Mouse (Mus musculus) kidney, adult 2 months (tissue): Measurements from ENCODE around the gene Gsk3a. TPM values are rescaled to one million over a fixed set of nuclear protein-coding genes. Genes with fewer than 3 reads are reported as not detected.

Source experiments
- DNase-seq: peaks from one replicate; pipeline ENCODE4 v3.0.0; 2021
- H3K27ac ChIP-seq: fragments of 200-500 bp; 2 replicates; pipeline ENCODE4 v1.5.1; 2012; ENCODE audit warnings: low read depth, low read length, control low read depth, inconsistent platforms; ENCODE audit not compliant: insufficient read depth
- H3K27me3 ChIP-seq: fragments of 200-500 bp; replicated peaks from 2 replicates; pipeline ENCODE4 v1.6.1; 2012; ENCODE audit warnings: mild to moderate bottlenecking, moderate library complexity, low read length, inconsistent platforms; ENCODE audit not compliant: control insufficient read depth, insufficient read depth
- H3K36me3 ChIP-seq: fragments of 200-500 bp; 2 replicates; pipeline ENCODE4 v1.6.1; 2012; ENCODE audit warnings: mild to moderate bottlenecking, moderate library complexity, low read length, inconsistent platforms; ENCODE audit not compliant: control insufficient read depth, insufficient read depth
- H3K4me1 ChIP-seq: fragments of 200-500 bp; 2 replicates; pipeline ENCODE4 v1.6.1; 2011; ENCODE audit warnings: low read length; ENCODE audit not compliant: control insufficient read depth, insufficient read depth
- H3K4me3 ChIP-seq: fragments of 200-500 bp; 2 replicates; pipeline ENCODE4 v1.5.1; 2011; ENCODE audit warnings: mild to moderate bottlenecking, low read depth, low read length, control low read depth; ENCODE audit not compliant: insufficient read depth
- CTCF ChIP-seq: fragments of 200-500 bp; conservative IDR thresholded peaks from 2 replicates; pipeline ENCODE4 v1.5.1; 2011; ENCODE audit warnings: low read depth, mild to moderate bottlenecking, control low read depth, low read length, moderate library complexity, mixed read lengths; ENCODE audit not compliant: insufficient read depth, insufficient read length
- POLR2A ChIP-seq: fragments of 200-500 bp; IDR thresholded peaks from one replicate; pipeline ENCODE4 v1.6.1; 2011; ENCODE audit warnings: low read depth, low read length, control low read depth
- WGBS: fragments of 180-500 bp; shearing (Covaris S2); methylation state at CpG from one replicate; pipeline ENCODE4 v1.1.7; 2018; 5-methylcytosine and 5-hydroxymethylcytosine counted together
- polyA plus RNA-seq: library from polyadenylated mRNA; depleted of rRNA; stranded (reverse); fragments of >200 nt; gene quantifications from 2 replicates; pipeline ENCODE4 v1.2.3, GENCODE M21; 2012; rRNA removed

The Gsk3a gene
- 127 and 128 TPM in 2 replicates for polyA plus RNA-seq

DNA sequence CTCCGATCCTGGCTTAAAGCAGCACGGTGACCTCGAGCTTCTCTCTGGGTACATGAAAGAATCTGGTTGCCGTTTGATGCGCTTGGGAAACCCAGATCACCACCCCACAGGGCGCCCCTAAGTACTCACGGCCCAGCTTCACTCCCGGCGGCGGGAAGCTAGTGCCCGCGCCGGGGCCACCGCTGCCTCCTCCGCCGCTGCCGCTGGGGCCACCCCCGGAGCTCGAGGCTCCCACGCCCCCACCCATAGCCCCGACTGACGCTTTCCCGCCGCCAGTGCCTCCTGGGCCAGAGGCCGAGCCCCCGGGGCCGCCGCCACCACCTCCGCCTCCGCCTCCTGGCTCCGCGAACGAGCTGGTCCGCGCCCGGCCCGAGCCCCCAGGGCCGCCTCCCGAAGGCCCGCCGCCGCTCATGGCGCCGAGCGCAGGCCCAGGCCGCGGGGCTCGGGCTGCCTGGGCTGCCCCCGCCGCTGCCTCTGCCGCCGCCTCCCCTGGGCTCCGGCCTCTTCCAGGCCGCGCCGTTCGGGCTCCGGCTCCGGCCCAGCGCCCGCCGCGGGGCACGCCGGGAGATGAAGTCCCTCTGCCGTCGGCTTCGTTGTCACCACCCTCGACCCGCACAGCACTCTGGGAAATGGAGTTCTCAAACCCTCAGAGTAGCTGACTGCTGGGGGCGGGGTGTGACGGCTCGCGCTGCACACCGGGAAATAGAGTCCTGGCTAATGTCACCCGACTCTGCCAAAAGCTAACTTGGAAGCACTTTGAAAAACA, at the start of gene Gsk3a:
Gsk3a (minus strand) TSS at position 603 of the 766 bp plus-strand sequence.
- Histone ChIP-seq H3K4me3 (peak within 1 kb of the TSS; percentile 59), H3K36me3 (no peaks in the 10 kb centered on the region), H3K4me1 (peaks cover 4% of the 10 kb centered on the region; the same call in 1 of the 2 replicates), H3K27ac (peak within 1 kb of the TSS; percentile 93), H3K27me3 (no peaks in the 10 kb centered on the region)
- TF ChIP-seq CTCF (no peak), POLR2A (no peak)
- peak; percentile 99 for DNase-seq
- WGBS: under 1% methylated on average over 64 of the region's 76 CpGs

DNA sequence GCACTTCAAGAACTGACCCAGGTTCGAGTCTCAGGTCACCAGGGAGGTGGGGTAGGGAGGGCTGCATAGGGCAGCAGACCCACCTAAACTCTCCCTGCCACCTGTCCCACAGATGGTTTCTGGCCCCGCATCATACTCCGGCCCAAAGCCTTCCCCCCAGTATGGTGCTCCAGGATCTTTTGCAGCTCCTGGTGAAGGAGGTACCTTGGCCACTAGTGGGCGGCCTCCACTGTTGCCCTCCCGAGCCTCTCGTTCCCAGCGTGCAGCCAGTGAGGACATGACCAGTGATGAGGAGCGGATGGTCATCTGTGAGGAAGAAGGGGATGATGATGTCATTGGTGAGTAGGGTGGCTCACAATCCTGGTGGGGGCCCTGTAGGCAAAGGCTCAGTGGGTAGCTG, 49.3 kb upstream of the Gsk3a start:
- H3K4me1 ChIP-seq: 0 out of 2 replicates have a peak, but pooled peaks cover 6% of the 10 kb centered on the region
- no peak overlapping the region for H3K27ac ChIP-seq
- no peaks in the 10 kb centered on the region; the same call in 1 of the 2 replicates for H3K36me3 ChIP-seq
- 79% methylated on average over 8 of the region's 8 CpGs for WGBS
- DNase-seq: no peak
- no peak overlapping the region for H3K4me3 ChIP-seq
- H3K27me3 ChIP-seq: no peaks in the 10 kb centered on the region
- no peak for TF ChIP-seq POLR2A

DNA sequence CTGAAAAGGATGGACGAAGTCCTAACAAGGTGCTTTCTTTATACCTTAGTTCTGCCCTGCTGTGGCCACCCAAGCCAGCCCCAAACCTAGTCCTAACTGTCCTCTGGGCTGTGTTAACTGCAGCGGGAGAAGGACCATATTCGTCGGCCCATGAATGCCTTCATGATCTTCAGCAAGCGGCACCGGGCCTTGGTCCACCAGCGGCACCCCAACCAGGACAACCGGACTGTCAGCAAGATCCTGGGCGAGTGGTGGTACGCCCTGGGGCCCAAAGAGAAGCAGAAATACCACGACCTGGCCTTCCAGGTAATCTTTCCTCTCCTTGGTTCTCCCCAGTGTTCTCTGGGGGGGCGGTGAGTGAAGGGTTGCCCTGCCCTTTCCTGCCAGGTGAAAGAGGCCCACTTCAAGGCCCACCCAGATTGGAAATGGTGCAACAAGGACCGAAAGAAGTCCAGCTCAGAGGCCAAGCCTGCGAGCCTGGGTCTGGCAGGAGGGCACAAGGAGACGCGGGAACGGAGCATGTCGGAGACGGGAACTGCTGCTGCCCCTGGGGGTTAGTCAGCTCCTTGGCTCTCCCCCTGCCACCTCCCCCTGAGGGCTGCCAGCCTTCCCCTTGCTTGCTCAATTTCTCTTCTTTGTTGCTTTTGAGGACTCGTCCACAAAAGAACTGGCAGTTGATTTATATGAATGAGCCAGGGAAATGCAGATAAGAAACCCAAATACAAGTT, 48.0 kb upstream of the Gsk3a start:
- H3K4me1 ChIP-seq: peaks cover 15% of the 10 kb centered on the region
- H3K27ac ChIP-seq: no peak overlapping the region
- no peaks in the 10 kb centered on the region for H3K27me3 ChIP-seq
- no peak for DNase-seq
- 92% methylated on average over 20 of the region's 20 CpGs for WGBS
- no peaks in the 10 kb centered on the region; the same call in 1 of the 2 replicates for H3K36me3 ChIP-seq
- no peak overlapping the region for H3K4me3 ChIP-seq
- TF ChIP-seq POLR2A (no peak), CTCF (no peak)

DNA sequence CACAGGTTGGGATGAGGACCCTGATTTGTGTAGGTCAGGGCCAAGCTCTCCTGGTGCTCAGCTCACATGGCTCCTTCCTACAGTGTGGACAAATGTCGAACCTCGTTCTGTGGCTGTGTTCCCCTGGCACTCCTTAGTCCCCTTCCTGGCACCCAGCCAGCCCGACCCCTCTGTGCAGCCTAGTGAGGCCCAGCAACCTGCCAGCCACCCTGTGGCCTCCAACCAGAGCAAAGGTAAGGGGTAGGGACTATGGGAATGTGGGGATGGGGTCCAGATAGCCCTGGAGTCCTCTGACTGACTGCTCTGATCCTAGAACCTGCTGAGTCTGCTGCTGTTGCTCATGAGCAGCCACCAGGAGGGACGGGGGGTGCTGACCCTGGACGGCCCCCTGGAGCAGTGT, 47.1 kb upstream of the Gsk3a start:
- TF ChIP-seq POLR2A (no peak), CTCF (no peak)
- DNase-seq: no peak
- no peak overlapping the region for H3K27ac ChIP-seq
- H3K36me3 ChIP-seq: no peaks in the 10 kb centered on the region; the same call in 1 of the 2 replicates
- peaks cover 20% of the 10 kb centered on the region for H3K4me1 ChIP-seq
- WGBS: 53% methylated on average over 5 of the region's 5 CpGs
- no peak overlapping the region for H3K4me3 ChIP-seq
- H3K27me3 ChIP-seq: no peaks in the 10 kb centered on the region

DNA sequence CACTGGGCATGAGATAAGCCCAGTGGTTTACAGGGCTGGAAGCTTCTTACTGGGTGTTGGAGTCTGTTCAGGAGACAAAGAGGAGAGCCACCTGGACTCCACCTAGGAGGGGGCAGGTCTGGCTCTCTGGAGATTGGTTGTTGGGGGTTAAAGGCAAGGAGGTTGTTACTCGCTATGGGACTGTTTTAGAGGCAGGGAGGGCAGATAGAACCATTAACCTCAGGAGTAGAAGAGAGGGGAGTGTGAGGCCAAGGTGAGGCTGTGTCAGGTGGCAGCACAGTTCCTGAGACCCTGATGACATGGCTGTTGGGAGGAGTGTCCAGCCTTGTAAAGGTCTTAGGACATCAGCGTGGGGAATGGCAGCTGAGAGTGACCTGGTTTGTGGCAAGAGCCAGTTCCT, 46.5 kb upstream of the Gsk3a start:
- Histone ChIP-seq H3K4me3 (no peak overlapping the region), H3K27me3 (no peaks in the 10 kb centered on the region), H3K4me1 (peaks cover 20% of the 10 kb centered on the region), H3K27ac (no peak overlapping the region), H3K36me3 (no peaks in the 10 kb centered on the region; the same call in 1 of the 2 replicates)
- no peak for DNase-seq
- TF ChIP-seq CTCF (no peak), POLR2A (no peak)
- WGBS: 63% methylated on average over 2 of the region's 2 CpGs

DNA sequence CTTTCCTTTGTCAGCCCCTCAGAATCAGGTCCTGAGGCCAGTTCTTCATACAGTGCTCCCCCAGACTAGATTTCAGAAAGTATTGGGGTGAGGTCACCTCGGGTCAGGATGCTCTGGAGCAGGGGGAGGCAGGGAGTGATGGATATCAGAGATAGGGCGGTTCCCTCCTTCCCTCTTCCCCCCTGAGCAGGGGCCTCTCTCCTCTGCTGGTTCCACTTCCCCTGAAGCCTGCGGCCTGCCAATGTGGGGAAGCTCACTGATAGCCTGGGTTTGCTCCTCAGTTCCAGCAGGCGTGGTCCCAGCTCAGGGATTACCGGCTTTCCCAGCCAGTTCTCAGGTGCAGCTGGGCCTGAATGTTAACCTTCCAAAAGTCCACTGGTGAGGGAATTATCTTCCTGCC, 46.0 kb upstream of the Gsk3a start:
- Histone ChIP-seq H3K27me3 (no peaks in the 10 kb centered on the region), H3K4me3 (no peak overlapping the region), H3K4me1 (peaks cover 20% of the 10 kb centered on the region), H3K27ac (no peak overlapping the region), H3K36me3 (no peaks in the 10 kb centered on the region; the same call in 1 of the 2 replicates)
- DNase-seq: no peak
- WGBS: 53% methylated on average over 5 of the region's 5 CpGs
- no peak for TF ChIP-seq CTCF
- TF ChIP-seq POLR2A: no peak

DNA sequence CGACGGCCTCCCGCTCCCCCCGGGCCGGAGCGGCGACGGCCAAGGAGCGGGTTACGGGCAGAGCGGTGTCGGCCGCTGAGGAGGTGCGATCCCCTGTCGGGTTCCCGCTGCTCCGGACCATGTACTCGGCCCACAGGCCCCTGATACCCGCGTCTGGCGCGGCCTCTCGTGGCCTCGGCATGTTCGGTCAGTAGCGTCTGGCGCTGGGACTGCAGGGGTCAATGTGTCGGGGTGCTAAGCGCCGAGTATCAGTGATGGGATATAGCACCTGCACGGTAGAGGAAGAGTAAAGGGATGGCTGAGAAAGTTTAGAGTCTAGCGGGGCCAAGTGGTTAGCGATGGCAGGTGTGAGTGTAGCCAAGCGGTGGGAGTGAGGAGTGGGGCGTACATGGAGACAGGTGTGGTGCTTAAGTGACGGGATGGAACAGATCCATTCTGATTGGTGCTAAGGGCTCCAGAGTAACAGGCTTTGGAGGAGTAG, 45.1 kb upstream of the Gsk3a start:
- Histone ChIP-seq H3K4me1 (peaks cover 23% of the 10 kb centered on the region), H3K27me3 (no peaks in the 10 kb centered on the region), H3K27ac (peak overlapping the region; percentile 21; the same call in 1 of the 2 replicates), H3K4me3 (peak overlapping the region; percentile 67), H3K36me3 (no peaks in the 10 kb centered on the region; the same call in 1 of the 2 replicates)
- no peak for TF ChIP-seq CTCF
- DNase-seq: peak; percentile 57
- 1% methylated on average over 30 of the region's 36 CpGs for WGBS
